In genomic region chr17:87787711-87788110, GRCm38 (mm10) we compare ENCODE assay signal across 19 mouse cellular contexts. TPM values are rescaled to one million over a fixed set of nuclear protein-coding genes. Genes with fewer than 3 reads are reported as not detected.
DNase-seq lines count a peak whose midpoint lies in the region.
"Had no signal": no experiment of that assay in that cellular context is flagged by ENCODE, and none has a peak within 500 bp of the region (broad histone marks: within the 10 kb centered on the region; RNA-seq: fewer than 3 reads in every experiment).

No protein-coding gene starts in this region.

- DNase-seq in cerebellum, adult 8-10 months, result peak; percentile 7
- DNase-seq in cerebellum, postnatal 36 days, result no peak
- peak; percentile 1 to 3 for DNase-seq in layer of hippocampus, postnatal 10 days (ENCODE audit: low spot score in 2 of 2)
- DNase-seq in layer of hippocampus, adult 18-20 months (ENCODE audit: low spot score in 2 of 2), result no peak
- DNase-seq in urinary bladder, adult 2 months (ENCODE audit: low spot score), result peak; percentile 2
- no peak for DNase-seq in urinary bladder, postnatal 10 days (ENCODE audit: low spot score)
- no peak for DNase-seq in frontal cortex, postnatal 25 days (ENCODE audit: low spot score in 2 of 2)
- DNase-seq: B cell, adult 2 months; gastrocnemius, postnatal 10 days; heart, adult 18-20 months; heart, postnatal 36 days; kidney, adult 2 months; layer of hippocampus, postnatal 36 days; lung, postnatal 4 days had no signal

RNA-seq across cellular contexts. Expression of gene Kcnk12, which starts 10.1 kb away (rescaled TPM):
- total RNA-seq in layer of hippocampus, postnatal 10 days (2021), result 10 to 100 TPM; 21.0 to 23.1 TPM
- total RNA-seq in layer of hippocampus, adult 18-20 months (2021), result 10 to 100 TPM; 23.7 to 25.2 TPM
- 0.03 TPM in 1 of 2 replicates, not detected in the other for polyA plus RNA-seq in urinary bladder, adult 2 months (2012; rRNA removed)
- total RNA-seq: CH12.LX; G1E; gastrocnemius, postnatal 10 days; heart, adult 18-20 months; heart, postnatal 36 days had no signal
- polyA plus RNA-seq: embryonic facial prominence, embryonic 14.5 days; G1E; heart, embryonic 14.5 days; kidney, adult 2 months; Patski had no signal

Comparison
In these comparisons a context has a peak if more than half of its experiments do, and no peak if none do; other contexts are left out.
1. DNase-seq: peak in cerebellum, adult 8-10 months (single experiment), layer of hippocampus, postnatal 10 days (2 of 2) and urinary bladder, adult 2 months (single experiment); none in cerebellum, postnatal 36 days (0 of 2), layer of hippocampus, adult 18-20 months (0 of 2), urinary bladder, postnatal 10 days (single experiment) and frontal cortex, postnatal 25 days (0 of 2).